Mouse (Mus musculus) heart, embryonic 15.5 days (tissue): ENCODE measurements at regions not wholly inside any gene's neighbourhood (a gene's known extent, or its start where the extent isn't known, plus 50 kb on each side); places are given as distances from the start of the nearest gene placed in this dataset.
"Not testable (repeated sequence)": the region's sequence is repeated elsewhere in the genome, so short reads cannot be mapped to it uniquely, and the experiment has no call there.

Experiments
- ATAC-seq: fragments of 200-750 bp; cut with Nextera tagmentation; replicated peaks from 2 replicates; pipeline ENCODE4 v1.8.0; 2017; ENCODE audit warnings: low read depth, moderate TSS enrichment; ENCODE audit not compliant: insufficient number of reproducible peaks, insufficient read depth, low FRiP score
- H3K27ac ChIP-seq: fragments of 300-500 bp; sonication (generic); 2 replicates; pipeline ENCODE4 v1.5.1; 2015; ENCODE audit warnings: mild to moderate bottlenecking, inconsistent platforms
- H3K27me3 ChIP-seq: fragments of 300-500 bp; sonication (generic); 2 replicates; pipeline ENCODE4 v1.6.1; 2015; ENCODE audit warnings: inconsistent platforms
- H3K36me3 ChIP-seq: fragments of 300-500 bp; sonication (generic); 2 replicates; pipeline ENCODE4 v1.6.1; 2015; ENCODE audit warnings: mild to moderate bottlenecking, inconsistent platforms
- H3K4me1 ChIP-seq: fragments of 300-500 bp; sonication (generic); replicated peaks from 2 replicates; pipeline ENCODE4 v1.6.1; 2015; ENCODE audit warnings: inconsistent platforms
- H3K4me2 ChIP-seq: fragments of 300-500 bp; sonication (generic); 2 replicates; pipeline ENCODE4 v1.6.1; 2015; ENCODE audit warnings: inconsistent platforms, mild to moderate bottlenecking, moderate library complexity
- H3K4me3 ChIP-seq: fragments of 300-500 bp; sonication (generic); 2 replicates; pipeline ENCODE4 v1.5.1; 2015; ENCODE audit warnings: mild to moderate bottlenecking, inconsistent platforms
- H3K9ac ChIP-seq: fragments of 300-500 bp; sonication (generic); 2 replicates; pipeline ENCODE4 v1.6.1; 2015; ENCODE audit warnings: mild to moderate bottlenecking, inconsistent platforms
- H3K9me3 ChIP-seq: fragments of 300-500 bp; sonication (generic); replicated peaks from 2 replicates; pipeline ENCODE4 v1.6.1; 2016; ENCODE audit warnings: inconsistent platforms
- WGBS: fragments of 180-500 bp; shearing (Covaris S2); methylation state at CpG from one replicate; pipeline ENCODE4 v1.1.7; 2015; ENCODE audit warnings: mixed read lengths; 5-methylcytosine and 5-hydroxymethylcytosine counted together

DNA sequence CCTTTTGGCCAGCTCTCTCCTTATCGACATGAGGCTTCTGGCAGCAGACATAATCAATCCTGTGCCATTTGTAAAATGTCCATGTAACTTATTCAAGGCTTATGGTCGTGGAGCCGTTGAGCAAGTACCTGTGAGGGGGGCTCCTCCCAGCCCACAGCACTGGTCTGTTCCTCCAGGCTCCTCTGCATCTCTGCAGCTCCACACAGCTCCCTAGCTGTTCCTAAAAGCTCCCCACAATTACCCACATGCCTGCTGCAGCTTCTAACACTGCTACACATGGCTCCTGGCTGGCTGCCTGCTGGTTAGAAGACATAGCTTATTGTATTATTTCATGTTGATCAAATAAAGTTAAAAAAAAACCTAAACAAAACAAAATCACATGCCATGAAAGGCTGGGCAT is 77.9 kb downstream of the Tcp10c start:
- not testable (repeated sequence) for H3K36me3 ChIP-seq, H3K4me1 ChIP-seq, H3K9ac ChIP-seq, H3K4me3 ChIP-seq, H3K27me3 ChIP-seq, H3K4me2 ChIP-seq, H3K9me3 ChIP-seq, ATAC-seq, H3K27ac ChIP-seq
- 65% methylated on average over 3 of the region's 3 CpGs for WGBS

GRCm38 (mm10) chr17:13434146-13434545 is 79.8 kb downstream of the Tcp10c start:
- WGBS, result 76% methylated on average over 7 of the region's 7 CpGs
- H3K9me3 ChIP-seq, result not testable (repeated sequence)
- 0 out of 2 replicates have a peak, but pooled peaks have one; percentile 14 for ATAC-seq

DNA sequence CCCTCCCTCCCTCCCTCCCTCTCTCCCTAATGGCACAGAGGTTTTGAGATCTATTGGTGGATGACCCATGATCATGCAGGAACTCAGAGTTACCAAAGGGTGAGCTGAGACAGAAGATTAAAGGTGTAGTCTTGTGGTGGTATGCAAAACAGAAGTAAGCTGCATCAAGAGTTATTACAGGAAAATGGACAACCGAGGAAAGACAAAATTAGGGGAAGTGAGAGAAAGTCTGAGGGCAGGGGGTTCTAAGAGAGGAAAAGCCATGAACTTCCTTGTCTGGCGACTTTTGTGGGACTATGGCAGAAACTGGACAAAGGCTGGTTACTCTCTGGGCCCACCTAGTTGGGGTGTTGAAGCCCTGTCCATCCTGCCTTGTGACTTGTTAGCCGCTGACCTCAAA is 84.4 kb downstream of the Tcp10c start:
- WGBS, result 70% methylated on average over 3 of the region's 3 CpGs

More at GRCm38 (mm10) chr17:13434146-13434545, 79.8 kb downstream of the Tcp10c start:
- not testable (repeated sequence) for H3K4me2 ChIP-seq, H3K27me3 ChIP-seq, H3K4me1 ChIP-seq, H3K4me3 ChIP-seq, H3K27ac ChIP-seq, H3K9ac ChIP-seq, H3K36me3 ChIP-seq

GRCm38 (mm10) chr17:13440708-13441530 is 86.5 kb downstream of the Tcp10c start:
- H3K9me3 ChIP-seq, H3K4me3 ChIP-seq, H3K36me3 ChIP-seq, H3K27me3 ChIP-seq, H3K27ac ChIP-seq, H3K4me1 ChIP-seq, H3K9ac ChIP-seq, H3K4me2 ChIP-seq, ATAC-seq: not testable (repeated sequence)
- 76% methylated on average over 9 of the region's 9 CpGs for WGBS

More for the DNA sequence above, 84.4 kb downstream of the Tcp10c start:
- not testable (repeated sequence) for H3K4me3 ChIP-seq, H3K4me2 ChIP-seq, ATAC-seq, H3K27me3 ChIP-seq, H3K9me3 ChIP-seq, H3K27ac ChIP-seq, H3K9ac ChIP-seq, H3K36me3 ChIP-seq, H3K4me1 ChIP-seq

GRCm38 (mm10) chr17:13442229-13442628 is 87.9 kb downstream of the Tcp10c start:
- not testable (repeated sequence) for H3K9me3 ChIP-seq, ATAC-seq, H3K4me2 ChIP-seq, H3K27me3 ChIP-seq, H3K9ac ChIP-seq, H3K27ac ChIP-seq, H3K4me1 ChIP-seq, H3K36me3 ChIP-seq, H3K4me3 ChIP-seq
- 84% methylated on average over 6 of the region's 6 CpGs for WGBS

- ATAC-seq, result 0 out of 2 replicates have a peak, but pooled peaks have one; percentile 24
- not testable (repeated sequence) for H3K9me3 ChIP-seq, H3K9ac ChIP-seq, H3K4me2 ChIP-seq, H3K36me3 ChIP-seq, H3K4me1 ChIP-seq, H3K27me3 ChIP-seq, H3K4me3 ChIP-seq, H3K27ac ChIP-seq
- 69% methylated on average over 7 of the region's 7 CpGs for WGBS
Observed at GRCm38 (mm10) chr17:13456869-13457600, 102.7 kb downstream of the Tcp10c start.

DNA sequence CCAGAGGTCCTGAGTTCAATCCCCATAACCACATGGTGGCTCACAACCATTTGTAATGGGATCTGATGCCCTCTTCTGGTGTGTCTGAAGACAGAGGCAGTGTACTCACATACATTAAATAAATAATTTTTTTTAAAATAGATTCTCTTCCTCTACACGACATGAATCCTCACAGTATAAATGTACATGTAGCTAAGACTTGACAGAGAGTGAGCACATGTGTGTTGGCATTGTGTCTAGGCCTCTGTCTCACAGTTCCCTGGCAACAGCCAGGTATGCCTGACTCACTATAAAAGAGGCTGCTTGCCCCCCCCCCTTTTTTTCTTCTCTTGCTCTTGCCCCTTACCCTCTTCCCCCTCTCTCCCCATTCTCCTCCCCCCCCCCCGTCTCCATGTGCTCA is 103.6 kb downstream of the Tcp10c start:
- H3K27ac ChIP-seq, H3K4me2 ChIP-seq, H3K4me1 ChIP-seq, H3K36me3 ChIP-seq, H3K27me3 ChIP-seq, H3K4me3 ChIP-seq, ATAC-seq, H3K9ac ChIP-seq, H3K9me3 ChIP-seq: not testable (repeated sequence)
- 81% methylated on average over 2 of the region's 2 CpGs for WGBS

- not testable (repeated sequence) for H3K9ac ChIP-seq, H3K4me3 ChIP-seq, ATAC-seq, H3K4me2 ChIP-seq, H3K27me3 ChIP-seq, H3K4me1 ChIP-seq, H3K36me3 ChIP-seq, H3K9me3 ChIP-seq, H3K27ac ChIP-seq
- WGBS, result 57% methylated on average over 1 of the region's 2 CpGs
Observed at GRCm38 (mm10) chr17:13458814-13459213, 104.4 kb downstream of the Tcp10c start.

GRCm38 (mm10) chr17:13462663-13463062 is 108.3 kb downstream of the Tcp10c start:
- not testable (repeated sequence) for ATAC-seq, H3K27me3 ChIP-seq, H3K4me2 ChIP-seq, H3K4me3 ChIP-seq, H3K9me3 ChIP-seq, H3K4me1 ChIP-seq, H3K9ac ChIP-seq, H3K27ac ChIP-seq, H3K36me3 ChIP-seq
- WGBS, result 87% methylated on average over 5 of the region's 9 CpGs

- H3K27me3 ChIP-seq, H3K4me3 ChIP-seq, H3K27ac ChIP-seq, H3K4me1 ChIP-seq, H3K9me3 ChIP-seq, ATAC-seq, H3K9ac ChIP-seq, H3K36me3 ChIP-seq, H3K4me2 ChIP-seq: not testable (repeated sequence)
- 37% methylated on average over 5 of the region's 5 CpGs for WGBS
Observed at GRCm38 (mm10) chr17:13465822-13466221, 111.5 kb downstream of the Tcp10c start.

GRCm38 (mm10) chr17:13469867-13470380 is 115.6 kb downstream of the Tcp10c start:
- H3K27me3 ChIP-seq, H3K4me3 ChIP-seq, H3K27ac ChIP-seq, H3K9ac ChIP-seq, H3K36me3 ChIP-seq, H3K9me3 ChIP-seq, ATAC-seq, H3K4me2 ChIP-seq: not testable (repeated sequence)
- WGBS, result 63% methylated on average over 8 of the region's 8 CpGs
- H3K4me1 ChIP-seq, result peaks cover 20% of the 10 kb centered on the region
